Mouse (Mus musculus) layer of hippocampus, adult 9-10 months (tissue): ENCODE measurements around the gene Txndc11.

ENCODE experiments used
- DNase-seq: peaks from one replicate; pipeline ENCODE4 v3.0.0; 2022; ENCODE audit warnings: low spot score

Gene Txndc11

DNA sequence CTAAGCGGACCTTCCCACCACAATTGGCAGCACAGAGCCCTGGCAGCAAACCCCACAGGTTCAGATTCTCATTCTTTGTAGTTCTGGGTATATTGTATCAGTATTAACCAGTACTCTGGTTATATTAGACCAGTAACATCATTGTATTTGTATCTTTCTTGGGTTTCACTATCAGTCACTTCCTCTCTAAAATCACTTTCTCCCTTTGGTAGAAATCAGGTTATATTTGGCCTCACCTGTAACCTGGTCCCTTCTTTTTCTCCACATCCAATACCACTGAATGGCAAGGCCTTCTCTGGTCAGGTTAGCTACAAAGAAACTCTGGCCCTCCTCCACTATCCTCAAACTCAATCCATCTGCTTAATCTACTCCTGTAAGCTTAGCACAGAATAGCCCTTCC lies 29.5 kb downstream of the Txndc11 start:
- DNase-seq = no peak

DNA sequence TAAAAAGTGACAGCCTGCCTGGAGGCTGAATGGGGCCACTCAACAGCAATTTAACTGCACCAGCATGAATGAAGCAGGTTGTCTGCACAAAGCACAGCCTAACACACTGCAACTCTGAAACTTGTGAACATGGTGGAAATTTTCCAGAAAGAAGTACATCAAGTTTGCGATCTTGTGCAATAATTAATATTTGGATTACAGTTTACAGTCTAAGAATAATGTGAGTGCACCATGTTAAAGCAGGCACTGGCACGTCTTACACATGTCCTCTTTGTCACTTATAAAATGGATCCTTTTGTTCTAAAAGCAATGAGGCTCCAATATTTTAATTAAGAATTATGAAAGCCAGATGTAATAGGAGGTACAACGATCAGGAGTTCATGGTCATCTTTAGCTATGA lies 37.1 kb downstream of the Txndc11 start:
- DNase-seq = no peak

DNA sequence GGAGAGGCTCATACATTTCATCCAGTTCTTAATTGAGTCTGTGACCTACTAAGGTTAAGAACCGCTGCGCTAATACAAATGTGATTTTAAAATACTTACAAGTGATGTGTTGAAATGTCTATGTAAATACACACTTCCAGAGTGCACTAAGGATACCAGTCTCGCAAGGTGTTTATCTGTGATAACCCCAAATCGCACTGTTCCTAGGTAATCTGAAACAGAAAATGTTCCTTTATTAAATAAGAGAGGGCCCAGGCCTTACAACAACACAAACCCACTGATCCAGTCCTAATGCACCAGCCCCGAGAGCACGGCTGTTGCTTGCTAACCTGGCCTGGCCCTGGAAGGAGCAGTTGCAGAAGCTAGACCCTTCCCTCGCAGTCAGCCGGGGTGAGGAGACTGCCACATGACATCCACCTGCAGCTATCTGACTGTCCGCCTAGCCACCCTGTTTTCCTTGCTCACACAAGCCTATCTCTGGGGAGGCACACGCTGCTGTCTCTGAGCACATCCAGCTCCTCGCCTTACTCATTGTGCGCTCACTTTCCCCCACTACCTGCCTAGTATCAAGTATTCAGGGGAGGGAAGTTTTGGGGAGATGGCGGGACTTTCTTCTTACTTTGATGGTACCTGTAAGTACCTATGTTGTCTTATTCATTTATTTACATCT lies 40.6 kb downstream of the Txndc11 start:
- no peak for DNase-seq

DNA sequence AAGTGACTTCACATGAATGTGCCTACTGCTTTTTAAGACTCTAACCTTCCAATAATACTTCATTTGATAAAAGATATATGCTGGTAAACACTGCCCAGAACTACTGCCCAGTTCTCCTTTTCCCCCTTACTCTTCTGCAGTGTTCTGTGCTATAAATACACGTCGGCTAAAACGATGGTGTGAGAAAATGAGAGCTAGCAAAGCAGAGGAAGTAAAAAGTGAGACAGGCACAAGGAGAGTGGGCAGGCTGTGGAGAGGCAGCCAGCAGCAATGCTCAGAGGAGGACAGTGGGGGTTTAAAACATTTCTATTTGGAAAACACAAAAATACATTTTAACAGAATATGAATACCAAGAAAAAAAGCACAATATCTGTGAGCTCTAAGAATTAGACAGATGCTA lies 41.9 kb downstream of the Txndc11 start:
- DNase-seq = peak; percentile 49

DNA sequence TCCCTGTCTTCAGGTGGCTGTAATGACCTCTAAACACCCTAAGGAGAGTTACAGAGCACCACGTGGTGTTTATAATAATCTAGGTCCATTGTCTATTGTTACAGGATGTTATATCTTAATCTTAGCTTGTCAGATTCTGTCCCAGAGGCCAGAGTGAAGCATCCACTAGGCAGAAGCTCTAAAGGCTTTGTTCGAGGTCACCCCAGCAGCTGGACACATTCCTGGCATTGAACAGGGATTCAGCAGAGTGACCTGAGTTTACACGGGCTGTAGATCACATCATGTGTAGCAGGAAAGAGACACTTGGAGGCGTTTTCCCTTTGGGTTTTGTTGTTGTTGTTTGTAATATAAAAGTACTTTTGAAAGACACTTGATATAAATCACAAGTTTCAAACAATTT lies 42.4 kb downstream of the Txndc11 start:
- DNase-seq = no peak

DNA sequence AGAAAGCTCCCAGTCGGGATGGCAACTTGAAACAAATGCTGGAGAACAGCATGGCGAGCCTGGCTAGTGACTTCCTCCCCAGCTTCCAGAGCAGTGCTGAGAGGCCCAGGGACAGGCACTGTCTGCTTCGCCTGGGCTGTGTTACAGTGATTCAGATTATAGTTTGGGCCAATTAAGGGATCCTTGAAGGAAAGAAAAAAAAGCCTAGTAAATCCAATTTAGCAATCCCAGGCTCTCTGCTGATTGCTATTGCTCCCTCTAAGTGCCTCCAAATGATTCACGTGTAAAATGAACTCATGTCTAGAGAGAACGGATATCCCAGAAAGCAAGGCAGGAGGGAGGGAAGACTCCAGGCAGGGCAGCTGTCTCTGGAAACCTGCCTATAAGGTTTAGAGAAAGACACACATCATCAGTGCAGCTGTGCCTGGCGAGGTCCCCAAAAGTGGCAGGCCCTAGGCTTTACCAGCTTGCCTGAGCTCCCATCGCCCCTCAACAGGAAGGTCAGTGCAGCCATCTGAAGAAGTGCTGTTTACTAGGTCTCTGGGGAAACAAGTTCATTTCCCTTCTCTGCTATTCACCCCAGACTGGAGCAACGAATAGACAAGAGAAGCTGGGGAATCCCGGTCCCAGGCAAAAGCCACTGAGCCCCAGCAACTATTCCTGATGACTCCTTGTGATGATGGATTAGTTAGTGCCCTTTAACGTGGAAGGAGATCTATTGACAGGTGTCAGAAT lies 43.4 kb downstream of the Txndc11 start:
- no peak for DNase-seq

DNA sequence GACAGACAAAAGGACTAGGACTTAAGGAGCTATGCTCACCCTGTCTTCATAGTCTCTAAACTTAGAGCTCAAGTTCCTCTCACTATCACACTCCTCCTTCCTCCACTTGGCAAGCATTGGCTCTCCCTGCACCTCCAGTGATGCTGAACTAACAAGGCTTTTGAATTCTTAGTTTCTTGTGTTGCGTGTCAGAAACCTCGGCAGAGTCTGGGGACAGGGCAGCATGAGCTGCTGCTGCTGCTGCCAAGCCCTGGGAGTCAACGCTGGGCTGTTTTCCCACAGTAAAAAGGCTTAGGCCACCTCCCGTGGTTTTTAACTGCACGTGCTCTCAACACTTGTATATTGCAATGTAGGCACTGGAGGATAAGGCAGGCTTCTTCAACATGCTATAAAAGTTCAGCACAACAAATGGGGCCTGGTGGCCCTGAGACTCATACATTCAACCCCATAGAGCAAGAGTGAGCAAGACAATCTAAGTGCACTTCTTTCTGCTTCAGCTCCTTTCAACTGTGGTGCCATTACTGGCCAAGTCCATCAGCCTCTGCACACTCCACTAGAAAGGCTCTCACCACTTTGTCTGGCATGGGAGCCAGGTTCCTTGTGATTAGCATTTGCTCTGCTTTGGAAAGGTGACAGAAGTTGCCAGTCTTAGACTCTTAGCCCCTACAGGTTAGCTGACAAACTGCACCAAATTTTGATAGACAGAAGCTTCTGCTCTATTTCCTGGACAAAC lies 47.4 kb downstream of the Txndc11 start:
- no peak for DNase-seq

DNA sequence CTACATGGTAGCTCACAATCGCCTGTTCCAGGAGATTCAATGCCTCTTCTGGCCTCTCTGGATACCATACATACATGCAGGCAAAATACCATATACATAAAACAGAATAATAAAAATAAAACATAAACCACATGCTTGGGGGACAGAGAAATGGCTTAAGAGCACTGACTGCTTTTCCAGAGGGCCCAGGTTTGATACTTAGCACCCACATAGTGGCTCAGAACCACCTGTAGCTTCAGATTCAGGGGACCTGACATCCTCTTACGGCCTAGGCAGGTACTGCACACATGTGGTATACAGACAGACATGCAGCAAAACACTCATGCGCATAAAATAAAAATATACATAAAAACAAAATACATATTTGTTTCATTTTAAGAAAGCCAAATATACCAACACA lies 48.2 kb downstream of the Txndc11 start:
- no peak for DNase-seq

DNA sequence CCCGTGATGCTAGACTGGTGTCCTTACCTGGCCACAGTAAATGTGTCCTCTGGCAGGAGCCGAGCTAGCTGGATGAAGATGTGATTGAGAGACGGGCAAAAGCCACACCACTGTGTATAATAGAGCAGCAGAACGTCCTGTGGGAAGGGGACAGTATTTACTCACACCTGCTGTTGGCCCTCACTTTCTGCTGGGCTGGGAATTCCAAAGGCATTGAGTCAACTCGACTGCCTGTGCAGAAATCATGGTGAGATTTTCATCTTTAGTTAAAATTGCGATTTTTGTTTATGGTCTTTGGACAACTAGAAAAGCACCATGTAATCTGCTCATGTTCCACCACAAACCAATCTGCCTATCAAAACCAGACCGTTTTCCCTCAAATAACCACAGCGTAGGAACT lies 50.3 kb downstream of the Txndc11 start:
- no peak for DNase-seq

DNA sequence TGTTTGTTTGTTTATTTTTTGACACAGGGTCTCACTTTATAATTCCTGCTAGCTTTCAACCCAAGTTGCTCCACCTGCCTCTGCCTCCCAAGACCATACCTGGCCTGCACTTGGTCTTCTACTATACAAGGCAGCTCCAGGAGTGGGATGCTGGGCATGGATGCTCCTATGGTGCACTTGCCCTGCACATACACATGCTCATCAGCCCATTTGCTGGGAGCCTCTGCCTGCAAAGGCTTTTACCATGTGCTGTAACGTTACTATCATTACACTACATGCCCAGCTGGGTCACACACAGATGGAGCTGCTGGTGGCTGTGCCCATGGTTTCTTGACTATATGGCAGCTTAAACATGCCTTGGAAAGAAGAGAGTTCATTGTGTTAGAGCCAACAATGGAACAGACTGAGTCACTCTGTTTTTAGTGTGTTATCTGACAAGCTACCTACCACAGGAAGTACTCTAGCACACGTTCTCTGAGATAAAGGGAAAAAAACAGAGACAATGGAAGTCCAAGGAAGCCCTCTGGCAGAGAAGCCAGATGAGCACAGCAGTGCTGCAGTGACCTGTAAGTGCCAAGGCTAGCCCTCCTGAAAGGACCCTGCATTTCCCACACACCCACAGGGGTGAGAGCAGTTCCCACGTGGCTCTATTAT lies 56.1 kb downstream of the Txndc11 start:
- DNase-seq = no peak

DNA sequence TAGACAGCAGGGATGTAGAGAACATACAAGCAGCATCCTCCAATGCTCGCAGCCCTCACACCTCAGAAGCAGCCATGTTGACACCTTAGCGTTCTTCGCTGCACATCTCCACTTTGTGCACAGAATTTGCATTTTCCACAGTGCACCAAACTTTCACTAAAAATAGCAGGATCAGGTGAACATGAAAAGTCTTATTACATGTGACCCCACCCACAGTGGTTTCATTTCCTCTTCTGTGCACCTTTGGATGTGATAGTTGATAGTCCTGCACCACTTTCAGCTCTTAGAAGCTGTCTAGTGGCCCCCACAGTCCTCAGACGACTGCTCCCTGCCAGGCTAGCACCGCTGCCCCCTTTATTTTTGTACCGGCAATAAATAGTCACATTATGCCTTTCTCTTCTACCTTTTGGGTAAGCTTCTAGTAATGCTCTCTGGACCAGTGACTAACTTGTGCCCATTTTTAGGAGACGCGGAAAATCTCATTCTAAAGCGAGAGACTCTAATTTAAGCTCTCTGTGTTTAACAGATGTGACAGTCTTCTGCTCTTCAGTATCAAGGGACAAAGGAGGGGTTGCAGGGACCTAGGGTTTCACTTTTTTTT lies 56.7 kb downstream of the Txndc11 start:
- DNase-seq = no peak

DNA sequence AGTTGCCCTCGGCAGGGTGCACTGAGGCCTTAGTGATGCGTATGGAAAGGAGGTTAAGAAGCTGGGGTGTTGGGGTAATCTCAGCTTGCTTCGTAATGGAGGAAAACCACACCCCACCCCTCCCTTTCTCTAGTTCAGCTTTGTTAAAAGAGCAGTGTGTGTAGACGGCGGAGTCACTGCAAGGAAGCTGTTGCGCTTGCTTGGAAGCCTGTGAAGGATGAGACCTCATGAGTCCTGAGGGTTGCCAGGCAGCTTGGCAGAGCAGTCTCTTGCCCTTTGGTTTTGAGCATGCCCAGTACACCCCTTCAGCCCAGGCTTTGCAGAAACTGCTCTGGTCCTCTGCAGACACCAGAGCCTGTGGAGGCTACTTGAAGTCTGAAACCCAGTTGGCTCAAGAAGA lies 61.4 kb downstream of the Txndc11 start:
- no peak for DNase-seq

DNA sequence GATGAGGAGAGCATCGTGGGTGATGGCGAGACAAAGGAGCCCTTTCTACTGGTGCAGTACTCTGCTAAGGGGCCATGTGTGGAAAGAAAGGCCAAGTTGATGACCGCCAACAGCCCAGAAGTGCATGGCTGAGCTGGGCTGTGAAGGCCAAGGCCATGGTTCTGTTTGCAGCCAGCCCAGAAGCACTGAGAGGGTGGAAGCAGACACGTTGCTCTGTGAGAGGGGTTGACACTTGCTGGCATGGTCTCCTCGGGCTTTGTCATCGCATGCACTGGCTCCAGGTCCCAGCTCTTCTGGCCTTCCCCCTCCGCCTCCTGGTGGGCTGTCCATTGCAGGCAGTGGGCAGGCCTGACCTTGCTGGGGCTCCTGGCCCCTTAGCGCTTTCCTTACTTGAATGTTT lies 62.0 kb downstream of the Txndc11 start:
- no peak for DNase-seq

DNA sequence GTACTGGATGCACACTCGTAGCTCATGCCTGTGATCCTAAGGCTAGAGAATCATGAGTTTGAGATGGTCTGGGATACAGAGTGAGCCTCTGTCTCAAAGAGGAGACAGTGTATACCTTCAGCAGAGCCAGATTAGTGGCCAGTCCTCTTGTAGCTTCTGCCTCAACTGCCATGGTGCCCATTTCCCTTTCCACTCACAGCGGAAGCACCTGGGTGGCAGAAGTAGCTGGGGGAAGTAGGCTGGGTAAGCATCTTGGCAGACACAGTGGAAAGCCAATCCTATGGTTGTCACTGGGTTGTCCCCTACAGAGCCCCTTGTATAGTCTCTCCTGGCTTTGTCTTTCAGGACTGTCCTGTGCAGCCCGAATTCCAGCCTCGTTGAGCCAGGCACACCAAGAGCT lies 62.6 kb downstream of the Txndc11 start:
- DNase-seq = no peak

DNA sequence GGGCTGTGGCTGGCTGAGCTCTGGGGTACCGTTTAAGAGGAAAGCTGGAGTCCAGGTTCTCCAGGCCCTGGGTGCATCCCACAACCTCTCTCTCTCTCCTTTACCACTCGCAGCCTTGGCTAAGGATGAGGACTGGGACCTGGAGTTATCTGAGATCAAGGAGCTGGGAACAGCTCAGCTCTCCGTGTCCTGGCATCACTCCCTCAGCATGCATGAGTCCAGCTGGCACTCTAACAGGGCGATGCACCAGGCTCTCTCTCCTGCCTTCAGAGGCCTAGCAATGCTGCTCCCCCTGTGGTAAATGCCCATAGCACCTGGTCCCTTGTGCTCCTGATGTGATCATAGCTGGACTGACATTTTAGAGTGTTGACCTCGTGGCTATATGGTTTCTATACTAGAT lies 63.3 kb downstream of the Txndc11 start:
- no peak for DNase-seq

DNA sequence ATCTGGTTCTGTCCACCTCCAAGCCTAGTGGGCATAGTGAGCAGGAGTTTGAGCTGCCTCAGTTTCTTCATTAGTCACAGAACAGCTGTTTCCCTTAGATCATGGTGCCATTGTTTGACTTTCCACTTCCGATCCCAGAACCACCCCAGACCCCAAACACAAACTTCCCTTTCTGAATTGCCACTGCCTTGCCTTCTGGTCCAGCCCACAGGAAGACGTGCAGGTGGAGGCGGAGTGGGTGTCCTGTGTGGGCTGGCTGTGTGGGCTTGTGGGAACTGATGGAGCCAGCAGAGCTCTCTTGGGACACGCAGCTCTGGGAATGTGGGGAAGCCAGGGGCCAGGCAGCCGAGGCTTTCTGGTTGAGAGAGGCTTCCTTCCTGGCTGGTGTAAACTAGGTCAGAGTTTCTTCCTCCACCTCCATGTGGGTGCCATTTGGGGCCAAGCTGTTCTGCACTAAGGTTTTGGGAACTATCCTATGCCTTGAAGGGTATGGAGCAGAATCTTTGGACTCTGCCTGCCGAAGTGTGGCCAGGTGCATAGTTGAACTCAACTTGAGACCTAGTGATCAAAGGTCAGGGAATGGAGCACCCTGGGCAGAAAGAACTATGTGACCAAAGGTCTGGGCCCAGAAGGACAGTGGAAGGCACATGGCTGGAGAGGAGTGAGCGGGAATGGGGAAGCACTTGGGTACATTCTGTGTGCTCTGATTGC lies 64.6 kb downstream of the Txndc11 start:
- no peak for DNase-seq

DNA sequence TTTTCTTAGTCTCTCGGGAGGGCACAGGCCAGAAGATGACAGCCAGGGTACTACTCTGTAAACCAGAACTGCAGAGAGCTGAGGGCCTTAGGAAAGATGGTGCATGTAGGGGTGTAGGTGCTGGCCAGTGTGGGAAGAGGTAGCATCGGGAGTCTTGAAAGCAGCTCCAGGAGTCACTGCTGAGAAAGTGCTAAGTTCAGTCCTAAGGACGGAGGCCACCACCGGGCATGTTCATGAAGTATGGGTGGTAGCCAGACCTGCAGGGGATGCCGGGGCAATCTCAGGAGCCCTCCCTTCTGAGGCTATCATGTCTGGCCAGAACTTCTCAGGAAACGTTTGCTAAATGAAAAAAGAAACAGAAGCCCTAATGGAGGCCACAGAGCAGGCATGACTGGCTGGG lies 65.2 kb downstream of the Txndc11 start:
- no peak for DNase-seq

DNA sequence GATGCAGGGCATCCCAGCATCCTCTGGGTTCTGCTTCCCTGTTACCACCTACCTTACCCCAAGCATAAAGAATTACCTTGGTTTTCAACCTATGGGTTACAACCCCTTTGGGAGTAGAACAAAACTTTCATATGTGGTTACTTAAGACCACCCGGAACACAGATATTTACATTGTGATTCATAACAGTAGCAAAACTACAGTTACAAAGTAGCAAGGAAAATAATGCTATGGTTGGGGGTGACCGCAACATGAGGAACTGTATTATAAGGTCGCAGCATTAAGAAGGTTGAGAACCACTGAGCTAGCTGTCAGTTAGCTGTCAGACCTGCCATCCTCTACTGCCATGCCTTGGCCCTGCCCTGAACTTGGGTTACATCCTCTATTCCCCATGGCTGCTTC lies 65.8 kb downstream of the Txndc11 start:
- DNase-seq = no peak

DNA sequence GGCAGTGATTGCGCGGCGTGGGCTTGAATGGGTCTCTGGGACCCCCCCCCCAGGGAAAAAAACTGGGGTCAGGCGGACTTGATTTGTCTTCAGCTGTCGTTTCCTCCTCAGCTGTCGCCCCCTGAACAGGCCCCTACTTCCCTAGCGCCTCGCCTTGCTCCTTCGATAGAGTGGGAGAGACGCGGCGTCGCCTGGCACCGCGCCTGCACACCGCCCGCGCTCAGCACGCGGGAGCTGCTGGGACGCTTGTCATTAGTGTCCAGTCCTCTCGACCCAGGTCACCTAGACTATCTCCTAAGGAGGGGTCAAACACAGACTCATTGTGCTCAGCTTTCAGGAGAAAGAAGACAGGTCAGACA lies 67.6 kb downstream of the Txndc11 start:
- DNase-seq = no peak

DNA sequence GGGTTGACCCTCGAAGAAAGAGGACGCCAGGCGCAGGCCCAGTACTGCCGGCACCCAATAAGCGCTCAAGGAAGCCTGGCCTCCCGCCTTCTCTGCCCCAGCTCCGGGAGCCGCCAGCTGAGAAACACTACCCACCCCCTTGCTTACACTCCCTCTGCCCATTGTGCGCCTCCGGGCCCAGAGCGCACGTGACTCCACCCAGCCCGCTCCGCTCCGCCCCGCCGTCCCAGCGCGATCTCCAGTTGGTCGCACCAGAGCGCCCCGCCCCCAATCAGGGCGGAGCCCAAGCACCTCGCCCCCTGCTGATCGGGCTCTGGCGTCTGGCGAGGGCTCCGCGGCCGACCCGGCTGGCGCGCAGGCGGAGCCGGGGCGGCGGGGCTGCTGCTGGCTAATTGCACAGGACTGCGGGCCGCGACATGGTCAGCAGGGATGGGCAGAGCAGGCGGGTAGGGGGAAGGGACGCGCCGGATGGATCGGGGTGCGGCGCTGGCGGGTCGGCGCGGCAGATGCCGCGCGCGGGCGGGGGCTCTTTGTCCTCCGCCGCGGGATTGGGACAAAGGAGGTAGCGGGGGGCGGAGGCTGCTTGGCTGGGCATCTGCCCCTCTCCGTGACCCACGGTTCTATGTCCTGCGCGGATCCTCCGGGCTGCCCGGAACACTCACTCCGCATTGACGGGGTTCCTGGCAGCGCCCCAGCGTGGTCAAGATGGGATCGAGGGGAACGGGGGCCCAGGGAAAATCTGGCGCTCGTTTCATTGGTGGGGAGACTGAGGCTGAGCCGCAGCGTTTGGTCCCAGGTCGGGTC lies 68.2 kb downstream of the Txndc11 start, which contains the start of gene Litaf:
Litaf (minus strand) TSS at position 129 of the 804 bp plus-strand sequence.
- DNase-seq = peak; percentile 83

DNA sequence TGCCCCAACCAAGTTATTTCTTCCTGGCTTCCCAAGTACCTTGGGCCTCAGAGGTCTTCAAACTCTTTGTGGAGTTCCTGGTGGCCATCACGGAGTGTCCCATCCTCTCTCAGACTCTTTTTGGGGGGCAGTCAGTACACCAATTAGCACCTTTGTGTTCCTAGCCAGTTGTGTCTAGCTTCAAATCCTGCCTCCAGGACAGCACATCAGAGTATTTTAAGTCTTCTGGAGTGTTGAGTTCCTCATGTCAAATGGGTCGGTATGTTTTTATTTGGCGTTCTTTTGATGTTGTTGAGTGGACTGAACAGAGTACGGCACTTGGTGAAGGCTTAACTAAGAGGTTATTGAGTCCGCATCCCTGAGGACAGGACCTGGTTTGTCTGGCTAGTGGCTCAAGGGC lies 69.0 kb downstream of the Txndc11 start:
- no peak for DNase-seq
